Mouse (Mus musculus) midbrain, embryonic 10.5 days (tissue): ENCODE measurements around the gene Rhbdf2. TPM values are rescaled to one million over a fixed set of nuclear protein-coding genes. Genes with fewer than 3 reads are reported as not detected.

ENCODE experiments used
- DNase-seq: peaks from one replicate; pipeline ENCODE4 v3.0.0-alpha.2; 2017; ENCODE audit warnings: low spot score
- H3K27ac ChIP-seq: fragments of 300-500 bp; sonication (generic); replicated peaks from 2 replicates; pipeline ENCODE4 v1.5.1; 2016; ENCODE audit warnings: mild to moderate bottlenecking
- H3K27me3 ChIP-seq: fragments of 300-500 bp; sonication (generic); 2 replicates; pipeline ENCODE4 v1.6.1; 2016; ENCODE audit warnings: low read depth, mild to moderate bottlenecking; ENCODE audit not compliant: poor library complexity, severe bottlenecking
- H3K36me3 ChIP-seq: fragments of 300-500 bp; sonication (generic); 2 replicates; pipeline ENCODE4 v1.6.1; 2016; ENCODE audit warnings: mild to moderate bottlenecking, moderate library complexity
- H3K4me1 ChIP-seq: fragments of 300-500 bp; sonication (generic); 2 replicates; pipeline ENCODE4 v1.6.1; 2016
- H3K4me3 ChIP-seq: fragments of 300-500 bp; sonication (generic); 2 replicates; pipeline ENCODE4 v1.5.1; 2016; ENCODE audit warnings: mild to moderate bottlenecking, moderate library complexity
- H3K9me3 ChIP-seq: fragments of 300-500 bp; sonication (generic); replicated peaks from 2 replicates; pipeline ENCODE4 v1.6.1; 2016; ENCODE audit warnings: mild to moderate bottlenecking
- WGBS: fragments of 180-500 bp; shearing (Covaris S2); methylation state at CpG from one replicate; pipeline ENCODE4 v1.1.7; 2016; 5-methylcytosine and 5-hydroxymethylcytosine counted together
- polyA plus RNA-seq: library from polyadenylated mRNA; unstranded; fragments of >200 nt; fragmentation: Nextera tagmentation; extraction: Ambion mirVana; gene quantifications from 2 replicates; pipeline ENCODE4 v1.2.1, GENCODE M21; 2016

Gene Rhbdf2
- polyA plus RNA-seq, 1 experiment from 2014 or later: 3.3 TPM

DNA sequence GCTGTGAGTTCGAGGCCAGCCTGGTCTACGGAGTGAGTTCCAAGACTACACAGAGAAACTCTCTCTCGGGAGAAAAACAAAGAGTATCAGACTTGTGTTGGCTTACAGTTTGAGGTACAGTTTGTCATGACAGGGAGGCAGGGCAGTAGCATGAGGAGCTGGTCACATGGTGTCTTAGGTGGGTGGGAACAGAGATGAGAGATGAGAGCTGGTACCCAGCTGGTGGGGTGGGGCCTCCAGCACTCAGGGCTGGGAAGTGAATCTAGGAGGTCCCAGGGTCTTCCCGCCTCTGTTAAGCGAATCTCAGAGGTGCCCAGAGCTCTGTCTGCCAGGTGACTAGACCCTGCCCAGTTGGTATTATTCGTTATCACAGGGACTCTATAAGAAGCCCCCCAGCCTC is 2.7 kb upstream of the Rhbdf2 start:
- H3K27me3 ChIP-seq: peaks cover 10% of the 10 kb centered on the region
- no peak overlapping the region for H3K4me3 ChIP-seq
- H3K9me3 ChIP-seq: no peaks in the 10 kb centered on the region
- peaks cover 24% of the 10 kb centered on the region for H3K4me1 ChIP-seq
- 87% methylated on average over 6 of the region's 6 CpGs for WGBS
- no peak for DNase-seq
- no peaks in the 10 kb centered on the region for H3K36me3 ChIP-seq
- no peak overlapping the region for H3K27ac ChIP-seq

DNA sequence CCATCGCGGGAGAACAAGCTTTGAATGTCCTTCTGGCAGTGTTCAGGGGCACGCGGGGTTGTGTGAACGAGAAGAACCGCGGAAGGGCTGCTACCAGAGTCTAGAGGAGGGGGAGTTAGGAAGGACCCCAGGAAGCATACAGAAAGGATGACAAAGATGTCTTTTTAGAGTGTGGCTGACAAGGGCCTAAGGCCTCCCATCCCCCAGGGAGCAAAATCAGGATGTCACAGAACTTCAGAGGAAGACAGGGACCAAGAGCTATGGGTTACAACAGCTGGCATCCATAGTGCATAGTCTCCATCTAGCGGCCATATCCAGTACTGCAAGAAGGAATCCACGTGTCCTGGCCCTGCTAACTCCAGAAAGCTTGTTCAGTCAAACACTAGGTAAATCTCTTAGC is 1.9 kb upstream of the Rhbdf2 start:
- no peak overlapping the region for H3K27ac ChIP-seq
- 65% methylated on average over 9 of the region's 9 CpGs for WGBS
- H3K9me3 ChIP-seq: no peaks in the 10 kb centered on the region

DNA sequence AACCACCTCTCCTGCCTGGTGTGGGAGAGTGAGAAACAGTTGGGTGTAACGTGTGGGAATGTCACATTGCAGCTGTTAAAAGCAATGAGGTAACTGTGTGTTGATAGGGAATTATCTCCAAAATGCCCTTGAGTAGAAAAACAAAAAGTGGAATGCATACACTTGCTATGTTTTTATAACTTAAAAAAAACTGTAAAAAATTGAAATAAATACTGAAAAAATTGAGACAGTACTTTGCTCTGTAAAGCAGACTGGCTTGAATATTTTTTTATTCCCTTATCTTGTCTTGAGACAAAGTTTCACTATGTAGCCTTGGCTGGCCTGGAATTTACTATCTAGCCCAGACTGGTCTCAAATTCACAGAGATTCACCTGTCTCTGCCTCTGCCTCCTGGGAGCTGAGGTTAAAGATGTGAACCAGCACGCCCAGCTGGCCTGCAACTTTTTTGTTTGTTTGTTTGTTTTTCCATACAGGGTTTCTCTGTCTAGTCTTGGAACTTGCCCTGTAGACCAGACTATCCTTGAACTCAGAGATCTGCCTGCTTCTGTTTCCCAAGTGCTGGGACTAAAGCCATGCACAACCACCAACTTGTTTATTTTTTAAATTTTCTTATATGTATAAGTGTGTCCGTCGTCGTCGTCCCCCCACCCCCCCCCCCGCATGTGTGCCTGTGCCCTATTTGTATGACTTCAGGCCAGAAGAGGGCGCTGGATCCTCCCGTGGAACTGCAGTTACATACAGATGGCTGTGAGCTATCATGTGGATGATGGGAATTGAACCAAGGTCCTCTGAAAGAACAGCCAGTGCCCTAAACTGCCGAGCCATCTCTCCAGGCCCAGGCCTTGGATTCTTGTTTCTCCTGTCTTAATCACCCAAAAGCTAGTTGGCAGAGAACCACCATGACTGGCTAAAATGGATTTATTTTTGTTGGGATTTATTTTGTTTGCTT is 527 bp upstream of the Rhbdf2 start:
- Histone ChIP-seq H3K4me1 (peaks cover 44% of the 10 kb centered on the region), H3K4me3 (no peak overlapping the region), H3K36me3 (no peaks in the 10 kb centered on the region), H3K27ac (no peak overlapping the region), H3K27me3 (peaks cover 32% of the 10 kb centered on the region), H3K9me3 (no peaks in the 10 kb centered on the region)
- 38% methylated on average over 10 of the region's 10 CpGs for WGBS
- no peak for DNase-seq

More for the DNA sequence above, 1.9 kb upstream of the Rhbdf2 start:
- Histone ChIP-seq H3K27me3 (peaks cover 18% of the 10 kb centered on the region), H3K4me1 (peaks cover 32% of the 10 kb centered on the region), H3K36me3 (no peaks in the 10 kb centered on the region), H3K4me3 (no peak overlapping the region)
- peak; percentile 85 for DNase-seq

DNA sequence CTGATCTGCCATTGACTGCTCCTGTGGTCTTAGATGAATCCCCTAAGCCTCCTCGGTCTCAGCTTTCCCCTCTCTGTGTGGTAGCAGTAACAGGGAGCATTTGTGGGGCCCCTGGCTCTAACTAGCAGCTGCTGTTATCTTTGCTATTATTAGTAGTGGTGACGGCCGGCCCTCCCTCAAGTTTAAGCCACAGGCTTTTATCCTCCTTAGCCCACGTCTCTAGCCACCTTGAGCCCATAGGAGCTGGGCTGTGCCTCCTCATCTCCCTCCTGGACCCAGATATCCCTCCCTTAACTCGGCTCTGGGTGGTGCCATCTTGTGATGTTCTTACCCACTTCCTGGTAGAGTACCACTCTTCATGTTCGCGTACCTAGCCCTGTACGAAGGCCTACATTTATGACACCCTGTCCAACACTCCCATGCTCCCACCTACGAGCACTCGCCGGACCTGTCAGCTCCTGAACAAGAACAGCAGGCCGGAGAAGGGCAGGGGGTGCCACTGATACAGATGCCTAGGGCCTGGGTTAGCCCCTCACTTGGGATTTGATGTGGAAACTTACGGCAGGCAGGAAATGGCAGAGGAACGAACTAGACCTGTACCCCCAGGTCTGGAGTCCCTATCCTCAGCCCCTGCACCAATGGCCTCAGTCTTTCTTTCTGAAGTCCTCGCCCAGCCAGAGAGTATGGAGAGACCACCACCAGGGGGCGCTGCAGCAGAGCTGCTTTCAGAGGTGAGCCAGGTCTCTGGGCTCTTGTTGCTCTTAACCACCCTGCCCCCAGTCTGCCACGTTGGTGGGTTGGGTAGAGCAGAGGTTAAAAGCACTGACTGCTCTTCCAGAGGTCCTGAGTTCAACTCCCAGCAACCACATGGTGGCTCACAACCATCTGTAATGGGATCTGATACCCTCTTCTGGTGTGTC is 1.5 kb downstream of the Rhbdf2 start:
- Histone ChIP-seq H3K27me3 (peaks cover 52% of the 10 kb centered on the region), H3K4me3 (no peak overlapping the region), H3K36me3 (no peaks in the 10 kb centered on the region), H3K4me1 (peaks cover 50% of the 10 kb centered on the region), H3K27ac (no peak overlapping the region), H3K9me3 (no peaks in the 10 kb centered on the region)
- 72% methylated on average over 17 of the region's 17 CpGs for WGBS
- peak; percentile 67 for DNase-seq

DNA sequence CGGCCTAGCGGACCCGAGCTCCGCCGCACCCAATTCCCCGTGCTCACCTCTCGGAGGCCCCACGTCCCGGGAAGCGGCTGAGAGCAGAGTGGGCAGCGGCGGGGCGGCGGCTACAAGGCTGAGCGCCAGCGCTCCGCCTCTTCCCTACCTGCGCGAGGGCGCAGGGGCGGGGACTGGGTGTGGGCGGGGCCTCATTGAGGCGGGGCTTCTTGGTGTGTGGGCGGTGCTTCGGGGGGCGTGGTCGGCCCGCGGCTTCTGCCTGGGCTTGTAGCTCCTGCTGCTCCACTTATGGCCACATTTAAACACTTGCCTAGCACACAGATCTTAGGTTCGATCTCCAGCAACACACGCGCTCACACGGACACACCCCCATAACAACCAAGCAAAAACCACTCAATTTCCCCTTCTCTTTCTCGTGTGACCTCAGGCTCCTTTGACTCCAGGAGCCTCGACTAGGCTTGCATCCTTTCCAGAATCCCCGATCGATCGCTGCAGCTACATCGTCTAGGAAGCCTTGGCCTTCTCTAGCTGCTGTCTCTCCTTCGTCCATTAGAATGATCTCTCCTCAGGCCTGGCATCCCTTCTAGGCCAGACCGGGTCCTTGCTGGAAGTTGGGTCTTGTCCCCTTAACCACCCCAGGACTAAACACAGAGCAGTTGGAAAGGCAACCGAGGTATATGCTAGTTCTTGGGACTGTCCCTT is 2.5 kb downstream of the Rhbdf2 start:
- Histone ChIP-seq H3K27ac (peak overlapping the region; percentile 67), H3K36me3 (no peaks in the 10 kb centered on the region)

DNA sequence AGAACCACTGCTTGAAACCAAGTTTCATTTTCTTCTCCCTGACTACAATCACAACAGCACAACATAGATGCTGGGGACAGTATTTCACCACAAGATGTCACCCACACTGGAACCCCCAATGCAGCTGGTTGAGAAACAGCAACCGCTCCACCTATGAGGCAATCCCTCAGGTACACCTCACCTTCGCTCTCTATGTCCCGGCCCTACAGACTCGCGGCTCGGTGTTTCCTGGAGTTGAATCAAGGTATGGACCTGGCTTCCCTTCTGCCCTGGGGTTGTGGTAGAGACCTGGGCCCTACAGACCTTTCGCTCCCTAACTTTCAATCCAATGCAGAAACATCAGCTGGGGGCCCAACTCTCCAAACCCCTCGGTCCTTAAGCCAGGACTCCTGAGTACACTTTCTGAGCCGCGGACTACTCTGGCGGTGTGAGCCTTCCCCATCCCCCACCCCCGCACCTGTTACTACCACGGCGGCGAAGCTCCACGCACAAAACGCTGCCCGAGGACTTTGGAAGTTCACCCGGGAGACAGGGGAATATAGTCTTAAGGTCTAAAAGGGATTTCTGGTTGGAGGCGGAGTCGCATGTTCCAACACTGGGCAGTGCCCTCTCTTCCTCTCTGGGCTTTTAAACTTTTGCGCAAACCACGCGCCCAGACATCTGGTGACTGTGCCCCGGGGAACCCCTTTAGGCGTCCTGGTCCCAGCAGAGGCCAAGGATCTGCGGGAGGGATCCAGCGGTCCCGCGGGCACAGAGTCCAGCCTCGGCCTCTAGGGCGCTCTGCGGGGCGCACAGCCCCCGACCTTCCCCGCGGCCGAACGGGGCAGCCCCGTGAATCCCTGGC is 3.3 kb downstream of the Rhbdf2 start:
- peaks cover 47% of the 10 kb centered on the region for H3K4me1 ChIP-seq
- no peaks in the 10 kb centered on the region for H3K36me3 ChIP-seq
- H3K27ac ChIP-seq: peak overlapping the region; percentile 67
- H3K4me3 ChIP-seq: peak overlapping the region; percentile 73
- WGBS: 6% methylated on average over 40 of the region's 40 CpGs
- DNase-seq: no peak
- H3K27me3 ChIP-seq: peaks cover 53% of the 10 kb centered on the region
- H3K9me3 ChIP-seq: no peaks in the 10 kb centered on the region

More for the DNA sequence above, 2.5 kb downstream of the Rhbdf2 start:
- peak; percentile 85 for DNase-seq
- peaks cover 50% of the 10 kb centered on the region for H3K4me1 ChIP-seq
- 12% methylated on average over 42 of the region's 42 CpGs for WGBS
- peaks cover 53% of the 10 kb centered on the region for H3K27me3 ChIP-seq
- peak overlapping the region; percentile 73 for H3K4me3 ChIP-seq
- no peaks in the 10 kb centered on the region for H3K9me3 ChIP-seq

DNA sequence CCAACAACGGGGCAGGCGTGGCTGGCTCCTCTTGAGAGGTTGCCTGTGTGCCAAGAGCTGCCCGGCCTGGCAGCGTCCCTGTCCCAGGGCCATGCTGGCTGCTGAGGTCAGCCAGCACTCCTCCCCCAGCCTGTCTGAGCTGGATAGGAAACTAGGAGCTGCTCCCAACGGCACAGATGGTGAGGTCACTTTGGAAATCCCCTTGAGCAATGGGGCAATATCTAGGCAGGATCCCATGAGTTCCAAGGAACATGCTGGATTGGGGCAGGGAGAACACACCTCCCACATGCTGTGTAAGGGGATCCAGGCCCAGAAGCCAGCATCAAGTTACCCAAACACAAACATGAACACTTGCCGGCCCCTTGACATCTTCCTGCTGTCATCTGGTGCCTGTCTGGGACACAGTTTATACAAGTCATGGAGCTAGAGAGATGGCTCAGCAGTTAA is 5.5 kb downstream of the Rhbdf2 start:
- Histone ChIP-seq H3K36me3 (no peaks in the 10 kb centered on the region), H3K4me1 (peaks cover 53% of the 10 kb centered on the region), H3K27ac (no peak overlapping the region), H3K27me3 (peaks cover 53% of the 10 kb centered on the region), H3K9me3 (no peaks in the 10 kb centered on the region), H3K4me3 (no peak overlapping the region)
- DNase-seq: no peak
- 65% methylated on average over 6 of the region's 6 CpGs for WGBS

DNA sequence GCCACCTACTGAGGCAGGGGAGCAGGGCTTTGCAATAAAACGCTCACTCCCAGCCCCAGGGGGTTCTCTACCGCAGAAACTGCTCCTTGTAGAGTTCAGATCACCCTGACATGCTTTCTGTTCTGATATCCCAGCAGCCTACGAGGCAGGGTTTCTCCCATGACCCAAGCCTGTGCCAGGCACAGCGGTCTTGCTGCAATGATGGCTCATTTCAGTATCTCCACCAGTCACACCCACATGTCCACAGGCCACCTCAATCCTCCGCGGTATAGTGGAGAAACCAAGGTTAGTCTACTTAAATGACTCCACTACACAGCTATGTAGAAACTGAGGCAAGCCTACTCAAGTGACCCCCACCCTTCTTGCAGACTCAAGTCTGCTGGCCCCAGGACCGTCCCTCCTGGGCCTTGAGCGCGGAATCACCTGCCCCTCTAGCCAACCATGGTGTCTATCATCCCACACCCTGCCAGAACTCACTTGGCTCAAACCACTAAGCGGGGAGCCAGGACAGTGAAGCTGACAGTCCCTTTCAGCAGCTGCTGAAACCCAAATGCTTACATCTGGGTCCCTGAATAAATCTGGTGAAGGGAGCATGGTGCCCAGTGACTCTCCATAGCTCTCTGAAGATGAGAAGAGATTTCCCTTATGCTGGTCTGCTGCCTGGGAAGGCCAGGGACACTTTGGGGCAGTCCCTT is 6.1 kb downstream of the Rhbdf2 start:
- H3K4me3 ChIP-seq: peak overlapping the region; percentile 9; the same call in 1 of the 2 replicates
- 81% methylated on average over 10 of the region's 10 CpGs for WGBS
- DNase-seq: no peak
- H3K27me3 ChIP-seq: peaks cover 53% of the 10 kb centered on the region
- H3K4me1 ChIP-seq: peaks cover 59% of the 10 kb centered on the region
- H3K36me3 ChIP-seq: no peaks in the 10 kb centered on the region
- H3K27ac ChIP-seq: no peak overlapping the region
- H3K9me3 ChIP-seq: no peaks in the 10 kb centered on the region

DNA sequence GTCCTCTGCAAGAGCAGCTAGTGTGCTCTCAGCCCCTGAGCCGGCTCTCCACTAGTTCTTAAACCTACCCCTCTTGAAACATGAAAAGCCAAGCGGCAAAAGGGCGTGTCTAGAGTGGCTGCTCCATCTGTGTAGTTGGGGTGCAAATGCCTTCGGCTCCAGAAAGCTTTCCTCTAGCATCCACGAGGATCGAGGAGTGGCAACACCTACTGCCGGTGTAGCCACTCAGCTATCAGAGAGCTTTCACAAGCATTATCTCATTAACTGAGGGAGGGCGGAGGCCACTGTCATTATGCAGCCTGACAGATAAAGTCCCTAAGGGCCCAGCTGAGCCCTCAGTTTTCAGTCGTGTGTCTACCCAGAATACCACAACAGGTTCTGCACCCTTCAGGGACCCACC is 6.7 kb downstream of the Rhbdf2 start:
- H3K4me3 ChIP-seq: peak overlapping the region; percentile 9; the same call in 1 of the 2 replicates
- H3K36me3 ChIP-seq: no peaks in the 10 kb centered on the region
- no peaks in the 10 kb centered on the region for H3K9me3 ChIP-seq
- H3K27me3 ChIP-seq: peaks cover 49% of the 10 kb centered on the region
- no peak overlapping the region for H3K27ac ChIP-seq
- 55% methylated on average over 9 of the region's 9 CpGs for WGBS
- H3K4me1 ChIP-seq: peaks cover 63% of the 10 kb centered on the region
- no peak for DNase-seq

DNA sequence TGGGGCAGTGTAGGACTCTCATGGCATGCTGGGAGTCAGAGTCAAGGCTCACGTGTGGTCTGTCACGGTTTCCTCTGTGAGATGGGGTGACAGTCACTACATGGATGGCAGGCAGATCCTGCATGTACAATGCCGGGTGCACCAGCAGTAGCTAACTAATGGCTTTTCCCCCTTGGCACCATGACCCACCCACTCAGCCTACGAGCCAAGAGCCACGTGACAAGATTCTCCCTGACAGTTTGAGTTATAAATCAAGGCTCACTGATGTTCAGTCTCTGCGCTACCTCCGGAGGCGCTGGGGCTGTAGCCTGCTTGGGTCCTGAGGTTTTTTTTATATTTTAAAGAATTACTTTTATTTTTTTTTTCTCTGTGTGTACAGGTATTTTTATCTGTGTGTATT is 7.3 kb downstream of the Rhbdf2 start:
- Histone ChIP-seq H3K4me1 (peaks cover 61% of the 10 kb centered on the region), H3K4me3 (no peak overlapping the region), H3K27me3 (peaks cover 44% of the 10 kb centered on the region), H3K36me3 (no peaks in the 10 kb centered on the region), H3K27ac (no peak overlapping the region), H3K9me3 (no peaks in the 10 kb centered on the region)
- 91% methylated on average over 8 of the region's 8 CpGs for WGBS
- DNase-seq: no peak

DNA sequence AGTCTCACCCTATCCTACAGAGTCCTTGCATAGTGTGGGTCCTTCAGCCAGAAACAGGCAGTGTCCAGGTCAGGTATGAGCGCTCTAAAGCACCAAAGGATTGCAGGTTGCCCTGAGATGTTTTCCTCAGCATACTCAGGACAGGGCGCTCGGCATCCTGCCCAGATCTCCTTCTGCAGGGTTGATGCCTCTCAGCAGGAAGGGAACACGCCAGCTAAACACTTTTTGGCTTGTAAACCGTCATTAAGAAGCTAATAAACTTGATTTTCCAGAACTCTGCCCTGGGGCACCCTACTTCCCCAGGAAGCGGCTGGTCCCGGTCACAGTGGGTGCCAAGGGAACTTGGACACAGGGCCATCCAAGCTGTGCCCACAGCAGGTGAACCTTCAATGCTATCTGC is 7.7 kb downstream of the Rhbdf2 start:
- Histone ChIP-seq H3K27ac (no peak overlapping the region), H3K4me3 (no peak overlapping the region), H3K4me1 (peaks cover 57% of the 10 kb centered on the region), H3K27me3 (peaks cover 40% of the 10 kb centered on the region), H3K9me3 (no peaks in the 10 kb centered on the region), H3K36me3 (no peaks in the 10 kb centered on the region)
- 91% methylated on average over 7 of the region's 7 CpGs for WGBS
- no peak for DNase-seq
